Mouse (Mus musculus) G1E (cell line): ENCODE measurements around the gene Nlrc5.

Experiments used
- CTCF ChIP-seq: IDR thresholded peaks from 2 replicates; pipeline ENCODE4 v1.5.1; 2012; ENCODE audit warnings: low read depth, low read length, inconsistent platforms, mixed read lengths
- GATA1 ChIP-seq: IDR thresholded peaks from 2 replicates; pipeline ENCODE4 v1.6.1; 2012; ENCODE audit warnings: borderline replicate concordance, low read length, inconsistent platforms, mixed read lengths
- TAL1 ChIP-seq: conservative IDR thresholded peaks from 2 replicates; pipeline ENCODE4 v1.6.1; 2012; ENCODE audit warnings: low read depth, low read length, inconsistent platforms, mixed read lengths

DNA sequence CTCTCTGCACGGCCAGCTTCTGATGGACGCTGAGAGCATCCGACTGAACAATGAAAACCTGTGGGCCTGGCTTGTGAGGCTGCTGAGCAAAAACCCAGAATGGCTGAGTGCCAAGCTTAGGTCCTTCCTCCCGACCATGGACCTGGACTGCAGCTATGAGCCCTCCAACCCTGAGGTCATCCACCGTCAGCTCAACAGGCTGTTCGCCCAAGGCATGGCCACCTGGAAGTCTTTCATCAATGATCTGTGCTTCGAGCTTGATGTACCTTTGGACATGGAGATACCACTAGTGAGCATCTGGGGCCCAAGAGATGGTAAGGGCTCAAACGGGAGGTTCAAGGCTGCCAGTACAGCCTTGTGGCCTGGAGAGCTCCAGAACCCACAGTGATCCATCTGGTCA, 38.6 kb downstream of the Nlrc5 start:
- TF ChIP-seq TAL1 (no peak), CTCF (no peak), GATA1 (no peak)
